Mouse (Mus musculus): ENCODE results near the gene Cachd1.

DNA sequence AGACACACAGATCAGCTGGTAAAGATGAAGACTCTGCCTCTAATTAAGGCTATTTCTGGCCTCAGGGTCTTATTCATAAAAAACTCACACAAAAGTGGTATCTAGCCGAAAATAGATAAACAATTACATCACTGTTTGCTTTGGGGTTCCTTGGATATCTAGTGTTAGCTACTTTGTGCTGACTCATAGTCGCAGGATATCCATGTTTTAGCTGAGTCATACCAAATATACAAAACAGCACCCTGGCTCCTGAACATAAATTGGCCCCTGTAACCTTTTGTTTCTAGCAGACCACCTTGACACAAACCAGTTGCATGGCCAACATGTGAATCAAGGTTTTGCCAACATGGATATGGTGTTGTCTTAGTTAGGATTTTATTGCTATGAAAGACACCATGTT is 24.2 kb upstream of the Cachd1 start:
- no peak for TF ChIP-seq POLR2A (IDR thresholded peaks at IDR 0.05; ENCODE audit: borderline replicate concordance, control insufficient read depth, low read depth, low read length)
- no peak for TF ChIP-seq CTCF (IDR thresholded peaks at IDR 0.05; ENCODE audit: control insufficient read depth, insufficient read depth, low read length)
